Mouse (Mus musculus): ENCODE data around the gene Ino80e. TPM values are rescaled to one million over a fixed set of nuclear protein-coding genes. Genes with fewer than 3 reads are reported as not detected.

Gene Ino80e
- polyA plus RNA-seq, 1 experiment from 2014 or later = 89.4 TPM

DNA sequence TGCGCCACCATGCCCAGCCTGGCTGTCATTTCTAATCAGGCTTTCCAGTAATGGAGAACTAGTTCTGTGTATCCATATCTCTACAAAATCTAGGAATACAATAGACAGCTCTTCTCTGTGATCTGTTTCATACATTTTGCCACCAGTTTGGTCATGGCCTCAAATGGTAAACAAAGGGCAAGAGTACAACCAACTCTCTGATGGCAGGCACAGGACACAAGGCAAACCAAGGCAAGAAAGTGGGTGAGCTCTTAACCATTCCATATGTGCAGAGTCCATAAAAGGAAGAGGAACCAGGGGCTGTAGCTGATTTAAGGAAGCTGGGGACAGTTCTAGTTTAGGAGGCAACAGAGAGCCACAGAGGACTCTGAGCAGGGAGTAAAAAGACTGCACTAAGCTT lies 15.1 kb upstream of the Ino80e start:
- H3K9ac ChIP-seq = no peak overlapping the region
- whole genome bisulfite sequencing = 97% methylated on average over 1 of the region's 1 CpGs
- H3K4me1 ChIP-seq (replicated peaks) = peaks cover 24% of the 10 kb centered on the region
- no peak overlapping the region for H3K4me2 ChIP-seq
- peaks cover 83% of the 10 kb centered on the region for H3K36me3 ChIP-seq
- H3K27me3 ChIP-seq = no peaks in the 10 kb centered on the region
- ATAC-seq (ENCODE audit: low FRiP score) = no peak
- no peaks in the 10 kb centered on the region for H3K9me3 ChIP-seq
- H3K27ac ChIP-seq = no peak overlapping the region
- no peak overlapping the region for H3K4me3 ChIP-seq

DNA sequence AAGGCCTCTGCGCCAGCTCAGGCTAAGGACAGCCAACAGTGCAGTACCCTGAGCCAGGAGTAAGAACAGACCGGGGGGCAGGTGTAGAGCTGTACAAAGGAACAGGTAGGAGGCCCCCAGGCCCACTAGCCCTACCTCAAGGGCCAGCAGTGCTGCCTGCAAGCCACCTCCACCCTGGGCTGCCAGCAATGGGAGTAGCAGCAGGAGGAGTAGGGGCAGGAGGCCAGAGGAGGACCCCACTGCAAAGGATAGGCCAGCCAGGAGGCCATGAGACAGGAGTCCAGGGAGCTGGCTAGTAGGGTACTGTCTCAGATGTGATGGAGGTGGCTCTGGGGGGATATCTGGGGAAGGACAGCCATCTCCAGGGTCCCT lies 8.3 kb upstream of the Ino80e start:
- Histone ChIP-seq H3K36me3 (peaks cover 100% of the 10 kb centered on the region), H3K9ac (no peak overlapping the region), H3K4me2 (no peak overlapping the region), H3K4me1 (replicated peaks) (no peaks in the 10 kb centered on the region), H3K4me3 (no peak overlapping the region), H3K27ac (no peak overlapping the region), H3K9me3 (no peaks in the 10 kb centered on the region), H3K27me3 (no peaks in the 10 kb centered on the region)
- ATAC-seq (ENCODE audit: low FRiP score) = no peak
- WGBS = 100% methylated on average over 2 of the region's 2 CpGs

DNA sequence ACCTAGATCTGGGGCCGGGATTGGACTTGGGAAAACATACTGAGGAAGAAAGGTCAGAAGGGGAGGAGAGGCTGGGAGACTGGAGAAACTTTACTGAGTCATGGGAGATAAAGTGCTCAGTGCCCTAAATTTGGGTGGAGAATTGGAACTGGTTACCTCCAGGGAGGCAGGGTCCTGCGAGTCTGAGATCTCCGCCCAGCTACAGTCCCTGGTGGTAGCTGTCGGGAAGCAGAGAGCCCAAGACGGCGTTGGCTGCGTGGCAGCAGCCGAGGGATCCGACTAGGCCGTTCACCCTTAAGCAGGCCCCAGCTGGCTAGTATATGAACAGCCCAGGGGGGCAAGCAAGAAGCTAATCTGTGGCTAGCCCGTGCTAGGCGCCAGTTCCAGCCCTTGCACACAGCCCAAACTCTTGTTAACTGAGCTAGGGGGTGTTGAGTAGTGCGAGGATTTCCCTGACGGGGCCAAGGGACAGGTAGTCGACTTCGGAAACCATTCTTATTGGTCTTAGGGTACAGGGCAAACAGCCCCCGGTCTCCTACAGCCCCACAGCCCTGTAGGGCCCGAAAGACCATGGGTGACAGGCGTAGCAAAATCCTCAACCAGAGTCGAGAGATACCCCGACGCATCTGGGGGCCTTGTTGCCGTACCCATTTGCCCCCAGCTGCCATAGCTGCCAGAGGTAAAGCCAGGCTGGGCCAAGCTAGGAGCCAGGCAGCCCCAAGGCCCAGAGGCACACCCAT lies 7.8 kb upstream of the Ino80e start:
- no peaks in the 10 kb centered on the region for H3K9me3 ChIP-seq
- WGBS = 88% methylated on average over 23 of the region's 23 CpGs
- no peak overlapping the region for H3K4me3 ChIP-seq
- no peak overlapping the region for H3K27ac ChIP-seq
- H3K9ac ChIP-seq = no peak overlapping the region
- no peak overlapping the region for H3K4me2 ChIP-seq
- H3K27me3 ChIP-seq = no peaks in the 10 kb centered on the region
- ATAC-seq (ENCODE audit: low FRiP score) = no peak
- H3K36me3 ChIP-seq = peaks cover 100% of the 10 kb centered on the region
- no peaks in the 10 kb centered on the region for H3K4me1 ChIP-seq (replicated peaks)

DNA sequence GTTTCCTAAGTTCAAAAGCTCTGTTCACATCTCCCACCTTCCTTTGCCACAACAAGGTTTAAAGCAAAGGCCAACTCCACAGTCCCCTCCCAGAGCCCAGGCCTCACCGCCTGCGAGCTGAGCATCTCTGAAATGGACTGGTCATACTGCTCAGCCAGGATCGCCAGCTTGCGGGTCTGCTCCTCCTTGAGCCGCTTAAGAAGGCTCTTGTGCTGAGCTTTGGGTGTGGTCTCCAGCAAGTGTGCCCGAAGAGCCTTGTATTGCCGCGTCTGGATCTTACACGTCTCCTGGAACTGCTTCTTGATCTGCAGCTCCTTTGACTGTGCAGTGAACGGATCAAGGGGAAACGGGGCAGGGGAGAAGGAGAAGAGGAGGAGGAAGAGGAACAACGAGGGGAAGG lies 5.8 kb upstream of the Ino80e start:
- peaks cover 94% of the 10 kb centered on the region for H3K36me3 ChIP-seq
- H3K27me3 ChIP-seq = no peaks in the 10 kb centered on the region
- no peak overlapping the region for H3K27ac ChIP-seq
- no peak overlapping the region for H3K4me3 ChIP-seq
- no peak for ATAC-seq (ENCODE audit: low FRiP score)
- H3K4me2 ChIP-seq = no peak overlapping the region
- no peak overlapping the region for H3K9ac ChIP-seq
- WGBS = 89% methylated on average over 12 of the region's 12 CpGs
- H3K4me1 ChIP-seq (replicated peaks) = peaks cover 16% of the 10 kb centered on the region
- H3K9me3 ChIP-seq = no peaks in the 10 kb centered on the region

DNA sequence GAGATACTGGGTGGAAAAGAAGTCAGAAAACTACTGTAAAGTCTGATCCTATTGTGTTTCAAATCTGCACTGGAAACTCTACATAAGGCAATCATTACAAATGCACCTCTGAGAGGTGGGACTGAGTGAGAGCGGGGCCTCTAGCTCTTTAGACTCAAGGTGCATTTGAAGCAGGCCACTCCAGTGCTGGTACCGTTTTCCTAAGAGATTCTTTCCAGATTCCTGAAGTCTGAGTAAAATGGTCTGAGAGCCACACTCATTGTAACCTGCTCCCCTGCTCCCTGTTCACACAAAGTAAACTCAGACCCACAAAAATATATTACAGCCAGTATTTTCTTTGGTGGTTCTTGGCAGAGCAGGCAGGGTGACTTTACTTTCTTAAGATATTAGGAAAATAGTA lies 5.4 kb upstream of the Ino80e start:
- Histone ChIP-seq H3K27ac (no peak overlapping the region), H3K36me3 (peaks cover 89% of the 10 kb centered on the region), H3K4me1 (replicated peaks) (peaks cover 21% of the 10 kb centered on the region), H3K4me2 (no peak overlapping the region), H3K4me3 (no peak overlapping the region), H3K27me3 (no peaks in the 10 kb centered on the region), H3K9me3 (no peaks in the 10 kb centered on the region), H3K9ac (no peak overlapping the region)
- 88% methylated on average over 2 of the region's 2 CpGs for WGBS
- no peak for ATAC-seq (ENCODE audit: low FRiP score)

DNA sequence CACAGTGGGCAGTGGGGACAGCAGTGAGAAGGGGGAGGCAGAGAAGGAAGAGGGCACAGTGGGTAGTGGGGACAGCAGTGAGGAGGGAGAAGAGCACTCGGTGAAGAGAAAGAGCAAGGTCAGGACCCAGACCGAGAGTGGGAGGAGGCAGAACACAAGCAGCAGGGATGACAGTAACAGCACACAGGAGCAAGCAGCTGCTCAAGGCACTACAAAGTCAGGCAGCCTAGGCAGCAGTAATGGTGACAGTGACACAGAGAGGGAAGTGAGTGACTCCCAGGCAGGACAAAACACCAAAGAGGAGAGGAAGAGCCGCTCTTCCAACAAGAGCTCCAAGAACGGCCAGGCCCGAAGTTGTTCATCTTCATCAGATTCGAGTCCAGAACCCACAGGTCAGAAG lies 1.6 kb upstream of the Ino80e start:
- Histone ChIP-seq H3K27ac (0 out of 2 replicates have a peak overlapping the region, but pooled peaks have one; percentile 23), H3K27me3 (no peaks in the 10 kb centered on the region), H3K9ac (peak overlapping the region; percentile 78), H3K36me3 (peaks cover 56% of the 10 kb centered on the region), H3K4me1 (replicated peaks) (peaks cover 31% of the 10 kb centered on the region), H3K4me2 (peak overlapping the region; percentile 87), H3K9me3 (no peaks in the 10 kb centered on the region), H3K4me3 (peak overlapping the region; percentile 66)
- ATAC-seq (ENCODE audit: low FRiP score) = no peak
- WGBS = 60% methylated on average over 6 of the region's 6 CpGs

DNA sequence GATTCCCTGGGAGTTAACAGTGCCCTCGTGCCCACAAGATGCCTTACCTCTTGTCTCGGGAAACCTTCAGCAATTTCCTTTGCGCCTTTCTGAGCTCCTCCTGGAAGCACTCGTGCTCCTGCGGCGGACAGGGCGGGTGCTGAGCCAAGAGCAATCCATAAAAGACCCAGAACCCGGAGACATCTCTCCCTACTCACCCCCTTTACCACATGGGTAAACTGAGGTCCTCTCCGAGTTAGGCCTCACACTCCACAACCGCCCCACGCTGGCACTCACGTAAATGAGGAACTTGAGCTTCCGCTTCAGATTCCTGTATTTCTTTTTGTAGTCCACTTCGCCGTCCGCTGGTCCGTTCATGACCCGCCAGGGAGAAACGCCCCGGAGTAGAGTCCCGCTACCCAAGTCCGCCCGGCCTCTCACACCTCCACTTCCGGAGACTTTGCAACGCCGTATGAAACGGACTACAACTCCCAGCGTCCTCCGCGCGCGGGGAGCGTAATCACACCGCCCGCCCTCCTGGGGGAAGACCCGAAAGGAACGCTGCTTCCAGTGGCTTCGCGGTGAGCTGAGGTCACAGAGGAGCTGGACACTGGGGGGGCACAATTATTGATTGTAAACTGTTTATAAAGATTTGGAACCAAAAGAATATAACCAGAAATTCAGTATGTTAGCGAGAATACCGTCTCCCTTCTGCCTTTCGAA lies 597 bp downstream of the Ino80e start, which contains the start of gene Hirip3:
Hirip3 (plus strand) TSS at position 544 of the 702 bp plus-strand sequence.
- Histone ChIP-seq H3K4me2 (peak within 1 kb of the TSS; percentile 87), H3K9me3 (no peaks in the 10 kb centered on the region), H3K27me3 (no peaks in the 10 kb centered on the region), H3K4me1 (replicated peaks) (peaks cover 31% of the 10 kb centered on the region), H3K36me3 (peaks cover 55% of the 10 kb centered on the region), H3K9ac (peak within 1 kb of the TSS; percentile 78), H3K27ac (peak within 1 kb of the TSS; percentile 86), H3K4me3 (peak within 1 kb of the TSS; percentile 66)
- peak; percentile 88 for ATAC-seq (ENCODE audit: low FRiP score)
- 4% methylated on average over 42 of the region's 42 CpGs for WGBS

DNA sequence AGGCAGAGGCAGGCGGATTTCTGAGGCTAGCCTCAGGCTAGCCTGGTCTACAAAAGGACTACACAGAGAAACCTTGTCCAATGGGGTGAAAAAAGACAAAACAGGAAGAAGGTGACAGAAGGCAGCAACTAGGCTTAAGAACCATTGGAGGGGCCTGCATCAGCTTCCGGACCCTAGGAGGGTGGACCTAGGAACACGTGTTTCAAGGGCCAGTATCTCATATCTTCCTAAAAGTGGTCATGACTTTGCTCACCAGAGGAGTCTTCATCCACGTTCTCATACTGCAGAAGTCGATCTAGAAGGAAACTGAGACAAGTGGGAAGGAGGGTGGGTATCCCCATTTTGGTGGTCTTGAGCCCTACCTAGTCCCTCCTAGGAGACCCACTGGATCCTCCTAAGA lies 1.2 kb downstream of the Ino80e start:
- Histone ChIP-seq H3K27me3 (no peaks in the 10 kb centered on the region), H3K4me1 (replicated peaks) (peaks cover 31% of the 10 kb centered on the region), H3K36me3 (peaks cover 55% of the 10 kb centered on the region), H3K4me3 (peak overlapping the region; percentile 66), H3K9me3 (no peaks in the 10 kb centered on the region), H3K27ac (peak overlapping the region; percentile 86; the same call in 1 of the 2 replicates), H3K9ac (peak overlapping the region; percentile 78), H3K4me2 (peak overlapping the region; percentile 87)
- no peak for ATAC-seq (ENCODE audit: low FRiP score)
- WGBS = 78% methylated on average over 5 of the region's 5 CpGs

DNA sequence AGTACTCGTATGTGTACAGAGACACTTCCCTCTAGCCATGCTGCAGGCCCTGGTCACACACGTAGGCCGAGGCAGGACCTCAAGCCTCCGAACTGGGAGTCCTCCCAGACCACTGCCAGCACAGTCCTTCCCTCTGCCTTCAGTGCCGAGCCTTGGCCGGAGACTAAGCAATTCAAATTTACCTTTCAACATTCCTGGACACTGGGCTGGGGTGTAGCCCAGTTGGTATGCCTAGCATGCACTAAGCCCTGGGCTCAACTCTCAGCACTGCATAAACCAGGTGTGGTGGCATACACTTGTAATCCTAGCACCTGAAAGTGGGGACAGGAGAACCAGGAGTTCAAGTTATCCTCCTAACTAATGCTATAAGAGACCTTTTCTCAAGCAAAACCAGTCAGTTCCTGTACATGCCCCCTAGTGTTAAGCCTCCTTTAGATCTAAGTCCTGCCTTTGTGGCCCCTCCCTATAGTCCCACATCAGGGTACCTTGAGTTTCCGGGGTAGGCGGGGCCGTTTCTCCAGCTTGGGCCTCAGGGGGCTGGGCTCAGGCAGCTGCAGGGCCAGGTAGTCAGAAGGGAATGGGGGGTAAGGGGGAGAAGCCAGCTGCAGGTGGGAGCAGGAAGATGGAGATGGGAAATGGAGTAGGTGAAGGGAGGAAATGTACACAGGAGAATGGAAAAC lies 5.3 kb downstream of the Ino80e start:
- H3K4me2 ChIP-seq = no peak overlapping the region
- H3K9me3 ChIP-seq = no peaks in the 10 kb centered on the region
- 0 out of 2 replicates have a peak, but pooled peaks cover under 1% of the 10 kb centered on the region for H3K27me3 ChIP-seq
- H3K4me3 ChIP-seq = no peak overlapping the region
- H3K9ac ChIP-seq = 0 out of 2 replicates have a peak overlapping the region, but pooled peaks have one; percentile 39
- WGBS = 81% methylated on average over 9 of the region's 9 CpGs
- H3K4me1 ChIP-seq (replicated peaks) = peaks cover 10% of the 10 kb centered on the region
- H3K36me3 ChIP-seq = peaks cover 71% of the 10 kb centered on the region
- ATAC-seq (ENCODE audit: low FRiP score) = no peak
- H3K27ac ChIP-seq = no peak overlapping the region

DNA sequence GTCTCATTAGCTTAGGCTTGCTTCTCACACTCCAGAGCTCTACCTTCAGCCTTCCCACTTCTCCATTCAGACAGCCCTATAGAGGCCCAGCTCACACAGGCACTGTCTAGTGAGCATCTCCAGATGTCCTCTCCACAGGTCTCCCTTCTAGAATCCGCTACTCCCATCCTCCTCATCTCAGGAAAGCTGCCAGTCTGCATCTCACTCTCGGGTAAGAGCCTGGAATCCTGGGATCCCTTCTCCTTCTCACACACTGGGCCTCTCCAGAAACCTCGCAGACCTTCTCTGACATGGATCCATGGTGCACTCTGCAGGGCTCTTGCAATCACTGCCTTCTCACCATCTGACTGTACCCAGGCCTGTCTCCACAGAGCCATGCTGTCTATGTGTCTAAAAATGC lies 6.5 kb downstream of the Ino80e start:
- H3K4me2 ChIP-seq = no peak overlapping the region
- H3K4me3 ChIP-seq = no peak overlapping the region
- no peak for ATAC-seq (ENCODE audit: low FRiP score)
- H3K27me3 ChIP-seq = peaks cover 11% of the 10 kb centered on the region; the same call in 1 of the 2 replicates
- no peak overlapping the region for H3K27ac ChIP-seq
- H3K9ac ChIP-seq = peak overlapping the region; percentile 49; the same call in 1 of the 2 replicates
- H3K36me3 ChIP-seq = peaks cover 80% of the 10 kb centered on the region
- WGBS = 93% methylated on average over 3 of the region's 3 CpGs
- H3K9me3 ChIP-seq = no peaks in the 10 kb centered on the region
- H3K4me1 ChIP-seq (replicated peaks) = peaks cover 2% of the 10 kb centered on the region

DNA sequence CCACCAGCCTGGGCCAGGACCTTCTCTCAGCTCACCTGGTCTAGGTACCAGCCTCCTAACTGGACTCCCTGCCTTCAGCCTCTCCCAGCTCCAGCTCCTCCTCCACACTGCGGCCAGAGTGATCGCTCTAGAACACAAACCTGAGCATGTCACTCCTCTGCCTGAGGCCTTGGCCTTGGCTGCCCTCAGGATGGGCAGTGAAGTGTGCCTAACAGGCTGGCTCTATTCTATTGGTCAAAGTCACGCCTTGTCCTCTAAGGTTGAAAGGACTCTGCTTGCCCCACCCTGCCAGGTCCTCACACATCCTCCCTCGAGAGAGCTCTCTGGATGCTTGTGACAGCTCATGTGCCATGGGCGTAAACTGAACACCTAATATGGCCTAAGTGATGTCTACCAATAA lies 8.7 kb downstream of the Ino80e start:
- Histone ChIP-seq H3K4me3 (no peak overlapping the region), H3K9me3 (no peaks in the 10 kb centered on the region), H3K4me1 (replicated peaks) (peaks cover 10% of the 10 kb centered on the region), H3K4me2 (no peak overlapping the region), H3K27me3 (peaks cover 33% of the 10 kb centered on the region), H3K36me3 (peaks cover 73% of the 10 kb centered on the region), H3K27ac (no peak overlapping the region), H3K9ac (no peak overlapping the region)
- 83% methylated on average over 5 of the region's 5 CpGs for WGBS
- ATAC-seq (ENCODE audit: low FRiP score) = no peak

DNA sequence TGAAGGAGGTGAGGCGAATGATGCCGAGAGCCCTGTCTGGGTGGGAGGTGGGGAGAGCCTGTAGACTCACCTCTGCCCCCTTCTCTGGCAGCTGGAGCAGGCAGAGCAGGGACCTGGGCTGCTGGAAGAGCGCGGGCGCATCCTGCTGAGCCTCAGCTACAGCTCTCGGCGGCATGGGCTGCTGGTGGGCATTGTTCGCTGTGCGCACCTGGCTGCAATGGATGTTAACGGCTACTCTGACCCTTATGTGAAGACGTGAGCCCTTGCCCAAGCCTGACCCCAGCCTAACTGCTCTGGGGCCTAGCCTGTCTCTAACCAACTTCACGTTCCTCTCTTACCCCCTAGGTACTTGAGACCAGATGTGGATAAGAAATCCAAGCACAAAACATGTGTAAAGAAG lies 11.0 kb downstream of the Ino80e start:
- Histone ChIP-seq H3K4me3 (no peak overlapping the region), H3K36me3 (peaks cover 50% of the 10 kb centered on the region), H3K9ac (peak overlapping the region; percentile 21; the same call in 1 of the 2 replicates), H3K9me3 (no peaks in the 10 kb centered on the region), H3K4me1 (replicated peaks) (peaks cover 23% of the 10 kb centered on the region), H3K4me2 (no peak overlapping the region), H3K27me3 (peaks cover 48% of the 10 kb centered on the region), H3K27ac (no peak overlapping the region)
- no peak for ATAC-seq (ENCODE audit: low FRiP score)
- WGBS = 45% methylated on average over 12 of the region's 12 CpGs
